ENCODE assay signal across 27 mouse cellular contexts in the genomic region with DNA sequence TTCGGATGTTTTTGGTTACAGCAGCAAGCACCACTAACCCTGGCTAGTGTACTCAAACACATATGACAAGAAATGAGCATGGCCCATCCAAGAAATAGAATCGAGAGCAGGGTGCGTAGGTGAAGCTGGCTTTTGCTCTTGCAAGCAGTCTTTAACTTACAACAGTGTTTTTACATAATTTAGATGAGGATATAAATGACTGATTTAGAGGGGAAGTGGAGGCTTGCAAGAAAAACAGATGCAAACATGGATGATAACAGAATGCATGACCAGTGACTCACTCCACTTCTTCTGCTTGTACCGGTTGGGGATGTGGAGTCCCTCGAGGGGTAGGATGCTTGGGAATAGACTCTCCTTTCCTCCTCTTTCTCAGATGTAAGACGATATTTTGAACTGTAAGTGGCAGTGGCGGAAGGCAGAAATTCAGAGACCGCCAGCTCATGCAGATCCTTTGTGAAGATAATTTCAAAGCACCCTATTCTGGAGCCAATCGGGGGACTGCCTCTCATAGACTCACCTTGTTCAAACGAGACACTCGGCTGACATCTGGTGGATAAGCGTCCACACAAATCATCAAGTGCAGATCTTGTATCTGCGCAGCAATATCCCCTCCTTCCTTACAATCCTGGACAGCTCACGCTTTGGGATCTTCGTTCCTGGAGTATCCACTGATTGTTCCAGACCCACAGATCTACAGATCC.
DNase-seq lines count a peak whose midpoint lies in the region; TF ChIP-seq lines count a peak whose summit lies in the region.
"Had no signal": no experiment of that assay in that cellular context is flagged by ENCODE, and none has a peak within 500 bp of the region (broad histone marks: within the 10 kb centered on the region; RNA-seq: fewer than 3 reads in every experiment).

No protein-coding gene starts in this region.

- intact Hi-C loops in heart, adult 2 months (cut with DNase I): no loop called here
- intact Hi-C loops in left cerebral cortex, postnatal 14 days (cut with DNase I): no loop called here

- no peaks in the 10 kb centered on the region for H3K79me2 ChIP-seq in heart, adult 2 months (replicated peaks; ENCODE audit: control insufficient read depth, insufficient read depth, low read length)

- WGBS in heart, adult 2 months: 74% methylated on average over 15 of the region's 15 CpGs

- no peaks in the 10 kb centered on the region for H3K36me3 ChIP-seq in heart, adult 2 months (ENCODE audit: control insufficient read depth, insufficient read depth, low read length)
- H3K36me3 ChIP-seq: embryonic facial prominence, embryonic 13.5 days; forebrain, embryonic 12.5 days; G1E; hindbrain, embryonic 12.5 days; midbrain, embryonic 15.5 days; neural tube, embryonic 13.5 days had no signal

- no peak overlapping the region for H3K9ac ChIP-seq in heart, adult 2 months (ENCODE audit: low read depth, low read length)
- H3K9ac ChIP-seq: embryonic facial prominence, embryonic 13.5 days; forebrain, embryonic 12.5 days; hindbrain, embryonic 12.5 days; liver, embryonic 14.5 days; lung, embryonic 14.5 days; midbrain, embryonic 15.5 days; neural tube, embryonic 13.5 days had no signal

- no peak for TF ChIP-seq EP300 in heart, adult 2 months (IDR thresholded peaks at IDR 0.05; ENCODE audit: insufficient read depth, low read depth, low read length)

- H3K27me3 ChIP-seq in heart, adult 2 months (ENCODE audit: control insufficient read depth, insufficient read depth, low read length): no peaks in the 10 kb centered on the region
- H3K27me3 ChIP-seq: embryonic facial prominence, embryonic 13.5 days; forebrain, embryonic 12.5 days; hindbrain, embryonic 12.5 days; midbrain, embryonic 15.5 days; neural tube, embryonic 13.5 days had no signal

- no peak overlapping the region for H3K4me3 ChIP-seq in heart, adult 2 months
- H3K4me3 ChIP-seq: embryonic facial prominence, embryonic 13.5 days; erythroblast, embryonic 14.5 days; forebrain, embryonic 12.5 days; hindbrain, embryonic 12.5 days; midbrain, embryonic 15.5 days; myocyte; neural tube, embryonic 13.5 days had no signal

- no peaks in the 10 kb centered on the region for H3K4me1 ChIP-seq in heart, adult 2 months (ENCODE audit: control insufficient read depth, insufficient read depth, low read length)
- H3K4me1 ChIP-seq: embryonic facial prominence, embryonic 13.5 days; forebrain, embryonic 12.5 days; midbrain, embryonic 15.5 days; neural tube, embryonic 13.5 days had no signal

- TF ChIP-seq POLR2A in heart, adult 2 months (IDR thresholded peaks at IDR 0.05; ENCODE audit: insufficient read depth, low read depth, low read length): no peak

- no peak overlapping the region for H3K27ac ChIP-seq in heart, adult 2 months
- H3K27ac ChIP-seq: embryonic facial prominence, embryonic 13.5 days; forebrain, embryonic 12.5 days; hindbrain, embryonic 12.5 days; liver, embryonic 14.5 days; midbrain, embryonic 15.5 days; neural tube, embryonic 13.5 days had no signal

- TF ChIP-seq CTCF in heart, adult 2 months (IDR thresholded peaks at IDR 0.05): no peak

- DNase-seq in heart, adult 11 months: peak; percentile 54
- DNase-seq in heart, adult 2 months: no peak
- DNase-seq in left cerebral cortex, postnatal 14 days (ENCODE audit: low spot score in 2 of 2): peak; percentile 41
- no peak for DNase-seq in left cerebral cortex, adult 8-10 months (ENCODE audit: low spot score in 2 of 2)
- DNase-seq in right cerebral cortex, postnatal 10 days (ENCODE audit: low spot score in 2 of 2): peak; percentile 60 to 61
- no peak for DNase-seq in right cerebral cortex, postnatal 14 days
- DNase-seq in telencephalon, adult 2 months (ENCODE audit: low read depth, low spot score): peak; percentile 48
- no peak for DNase-seq in thymus, postnatal 14 days
- DNase-seq: adrenal gland, adult 8-10 months; cerebellum, adult 2 months; cerebellum, postnatal 25 days; embryo, embryonic 11 days; gastrocnemius, postnatal 25 days; kidney, adult 18-20 months; kidney, postnatal 4 days; lung, embryonic 14.5 days; spleen, adult 18-20 months; thymus, postnatal 25 days had no signal

Comparison
In these comparisons a context has a peak if more than half of its experiments do, and no peak if none do; other contexts are left out.
1. DNase-seq: peak in heart, adult 11 months (single experiment), left cerebral cortex, postnatal 14 days (2 of 2), right cerebral cortex, postnatal 10 days (2 of 2) and telencephalon, adult 2 months (single experiment); none in heart, adult 2 months (0 of 2), left cerebral cortex, adult 8-10 months (0 of 2), right cerebral cortex, postnatal 14 days (single experiment) and thymus, postnatal 14 days (single experiment).